Mouse (Mus musculus) bone marrow, adult 2 months (tissue): Measurements from ENCODE around the gene Bcam.

Experiments used
- CTCF ChIP-seq: fragments of 200-500 bp; IDR thresholded peaks from 2 replicates; pipeline ENCODE4 v1.5.1; 2011; ENCODE audit warnings: low read length, control low read depth; ENCODE audit not compliant: control insufficient read depth, insufficient read depth
- POLR2A ChIP-seq: fragments of 200-500 bp; IDR thresholded peaks from 2 replicates; pipeline ENCODE4 v1.6.1; 2011; ENCODE audit warnings: low read depth, mild to moderate bottlenecking, control low read depth, low read length, borderline replicate concordance; ENCODE audit not compliant: control insufficient read depth

DNA sequence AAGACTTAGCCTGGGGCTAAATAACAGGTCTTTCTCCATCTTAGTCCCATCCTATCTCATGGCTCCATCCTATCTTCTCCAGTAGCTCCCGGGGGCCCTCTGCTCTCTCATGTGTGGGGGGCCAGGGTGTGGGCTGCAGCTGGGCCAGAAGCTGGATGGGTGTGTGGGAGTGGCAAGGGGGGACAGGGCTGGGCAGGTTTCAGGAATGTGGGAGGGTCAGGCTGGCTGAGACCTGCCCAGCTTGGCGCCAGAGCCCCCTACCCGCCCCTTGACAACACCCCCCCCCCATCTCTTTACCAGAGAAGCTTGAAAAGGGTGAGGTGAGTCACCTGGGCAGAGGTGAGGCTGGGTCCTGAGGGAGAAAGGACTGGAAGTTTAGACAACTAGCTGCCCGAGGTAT, 1.8 kb downstream of the Bcam start:
- TF ChIP-seq CTCF: no peak
- no peak for TF ChIP-seq POLR2A
